Mouse (Mus musculus) B cell, adult 2 months (primary cell): ENCODE measurements at regions not wholly inside any gene's neighbourhood (a gene's known extent, or its start where the extent isn't known, plus 50 kb on each side); places are given as distances from the start of the nearest gene placed in this dataset.
"Not testable (repeated sequence)": the region's sequence is repeated elsewhere in the genome, so short reads cannot be mapped to it uniquely, and the experiment has no call there.

Experiments
- DNase-seq, 2 experiments: peaks; one replicate each; pipeline ENCODE4 v3.0.0; 2022

DNA sequence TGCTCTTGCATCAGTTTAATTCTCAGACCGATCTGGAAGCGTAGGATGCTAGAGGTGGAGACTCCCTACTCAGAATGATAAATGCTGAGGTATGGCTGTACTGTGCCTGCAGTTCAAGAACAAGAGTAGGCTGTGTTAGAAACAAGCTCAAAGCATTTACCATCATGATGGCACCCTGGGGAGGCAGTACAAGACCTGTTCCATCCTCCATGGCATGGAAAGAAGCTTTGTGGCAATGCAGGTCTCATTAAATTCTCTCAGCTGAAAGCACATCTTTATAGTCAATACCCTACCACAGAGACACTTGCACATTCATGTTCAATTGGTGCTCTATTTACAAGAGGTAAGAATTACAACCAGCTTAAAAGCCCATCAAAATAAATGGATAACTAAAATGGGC is 209.5 kb downstream of the Tbl1xr1 start:
- DNase-seq: no peak

- DNase-seq: no peak
Measured at GRCm38 (mm10) chr3:22293466-22293865, 217.0 kb downstream of the Tbl1xr1 start.

GRCm38 (mm10) chr3:22294081-22294480 is 217.6 kb downstream of the Tbl1xr1 start:
- DNase-seq: not testable (repeated sequence)

GRCm38 (mm10) chr3:22296925-22297324 is 220.5 kb downstream of the Tbl1xr1 start:
- DNase-seq: not testable (repeated sequence)

DNA sequence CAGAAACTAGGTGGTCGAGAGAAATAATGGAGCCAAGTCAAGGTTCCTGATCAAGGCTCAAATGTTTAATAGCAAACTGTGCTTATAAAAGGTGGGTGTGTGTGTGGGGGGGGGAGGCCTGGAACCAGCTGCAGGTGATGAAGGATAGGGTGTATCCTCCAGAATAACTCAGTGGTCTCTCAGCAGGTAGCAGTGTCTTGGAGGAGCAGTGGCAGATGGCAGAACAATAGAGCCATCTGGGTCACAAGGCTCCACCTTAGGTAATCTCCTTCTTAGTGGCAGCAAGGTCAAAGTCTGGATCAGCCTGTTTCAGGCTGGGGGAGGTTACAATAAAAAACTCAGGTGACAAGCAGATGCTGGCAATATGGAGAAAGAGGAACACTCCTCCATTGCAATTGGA is 221.4 kb downstream of the Tbl1xr1 start:
- DNase-seq: not testable (repeated sequence)

DNA sequence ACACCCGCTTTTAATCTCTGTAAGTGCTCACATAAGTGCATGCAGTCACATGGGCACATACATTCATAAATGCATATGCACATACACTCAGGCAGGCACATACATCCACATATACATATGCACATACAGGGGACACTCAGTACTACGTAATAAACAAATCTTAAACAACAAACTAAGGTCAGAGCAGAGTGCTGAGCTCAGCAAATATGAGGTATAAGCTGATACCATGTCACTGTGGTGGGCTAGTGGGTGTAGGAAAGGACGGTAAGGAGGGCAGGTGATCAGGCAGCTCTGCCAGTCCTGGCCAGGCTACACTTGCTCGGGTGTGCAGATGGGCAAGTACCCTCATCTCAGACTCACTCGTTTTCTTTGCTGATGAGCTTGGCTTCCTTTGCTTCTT is 224.1 kb downstream of the Tbl1xr1 start:
- DNase-seq: no peak

- DNase-seq: no peak
Measured at GRCm38 (mm10) chr3:22301991-22302517, 225.6 kb downstream of the Tbl1xr1 start.

DNA sequence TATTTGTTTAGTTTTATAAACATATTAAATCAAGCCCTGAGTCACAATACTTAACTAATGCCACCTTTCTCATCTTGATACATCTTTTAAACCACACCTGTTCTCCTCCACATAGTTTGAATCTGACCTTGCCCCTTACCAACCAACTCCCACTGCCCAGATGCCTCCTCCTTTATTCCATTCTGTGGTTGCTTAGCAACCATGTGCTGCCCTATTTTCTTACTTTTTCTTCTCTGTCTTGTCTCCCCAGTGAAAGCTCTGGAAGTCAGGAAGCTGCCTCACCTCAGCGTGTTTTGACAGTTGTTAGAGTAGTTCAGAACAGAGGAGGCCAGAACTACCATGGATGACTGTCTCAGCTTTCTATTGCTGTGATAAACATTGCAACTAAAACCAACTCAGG is 227.7 kb downstream of the Tbl1xr1 start:
- DNase-seq: no peak

GRCm38 (mm10) chr3:22306624-22307023 is 230.2 kb downstream of the Tbl1xr1 start:
- peak; percentile 5 to 9 for DNase-seq

- DNase-seq: peak; percentile 59 to 66
Measured at GRCm38 (mm10) chr3:22308962-22309361, 232.5 kb downstream of the Tbl1xr1 start.

GRCm38 (mm10) chr3:22316466-22317185 is 240.2 kb downstream of the Tbl1xr1 start:
- DNase-seq: no peak

DNA sequence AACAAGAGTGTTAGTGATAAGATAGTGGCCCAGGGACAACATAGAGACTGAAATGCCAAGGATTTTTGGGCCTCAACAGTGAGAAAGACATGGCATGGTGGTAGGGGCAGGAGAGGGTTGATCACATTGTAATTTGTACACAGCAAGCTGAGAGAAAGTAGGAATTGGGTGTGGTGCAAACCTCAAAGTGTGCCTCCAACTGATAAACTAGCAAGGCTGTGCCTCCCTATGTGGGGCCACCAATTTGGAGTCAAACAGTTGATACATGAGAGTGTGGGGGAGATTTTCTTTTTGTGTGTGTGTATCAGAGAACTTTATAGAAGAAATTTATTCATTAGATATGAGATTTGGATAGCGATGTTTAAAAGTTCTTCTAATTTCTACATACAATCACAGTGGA is 244.0 kb downstream of the Tbl1xr1 start:
- DNase-seq: not testable (repeated sequence)

DNA sequence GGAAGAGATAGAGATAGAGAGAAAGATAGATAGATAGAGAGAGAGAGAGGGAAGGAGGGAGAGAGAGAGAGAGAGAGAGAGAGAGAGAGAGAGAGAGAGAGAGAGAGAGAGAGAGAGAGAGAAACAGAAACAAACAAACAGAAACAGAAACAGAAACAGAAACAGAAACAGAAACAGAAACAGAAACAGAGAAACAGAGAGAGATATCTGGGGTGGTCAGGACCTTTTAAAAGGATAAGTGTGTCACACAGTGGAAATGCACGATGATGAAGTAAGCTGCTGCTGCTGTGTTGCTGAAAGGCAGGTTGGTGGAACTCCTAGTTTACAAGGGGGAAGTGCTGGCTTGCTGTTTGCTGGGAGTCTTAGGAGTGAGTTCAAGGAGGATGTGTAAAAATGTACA is 254.8 kb downstream of the Tbl1xr1 start:
- no peak for DNase-seq
